Mouse (Mus musculus): ENCODE measurements at regions not wholly inside any gene's neighbourhood (a gene's known extent, or its start where the extent isn't known, plus 50 kb on each side); places are given as distances from the start of the nearest gene placed in this dataset.

DNA sequence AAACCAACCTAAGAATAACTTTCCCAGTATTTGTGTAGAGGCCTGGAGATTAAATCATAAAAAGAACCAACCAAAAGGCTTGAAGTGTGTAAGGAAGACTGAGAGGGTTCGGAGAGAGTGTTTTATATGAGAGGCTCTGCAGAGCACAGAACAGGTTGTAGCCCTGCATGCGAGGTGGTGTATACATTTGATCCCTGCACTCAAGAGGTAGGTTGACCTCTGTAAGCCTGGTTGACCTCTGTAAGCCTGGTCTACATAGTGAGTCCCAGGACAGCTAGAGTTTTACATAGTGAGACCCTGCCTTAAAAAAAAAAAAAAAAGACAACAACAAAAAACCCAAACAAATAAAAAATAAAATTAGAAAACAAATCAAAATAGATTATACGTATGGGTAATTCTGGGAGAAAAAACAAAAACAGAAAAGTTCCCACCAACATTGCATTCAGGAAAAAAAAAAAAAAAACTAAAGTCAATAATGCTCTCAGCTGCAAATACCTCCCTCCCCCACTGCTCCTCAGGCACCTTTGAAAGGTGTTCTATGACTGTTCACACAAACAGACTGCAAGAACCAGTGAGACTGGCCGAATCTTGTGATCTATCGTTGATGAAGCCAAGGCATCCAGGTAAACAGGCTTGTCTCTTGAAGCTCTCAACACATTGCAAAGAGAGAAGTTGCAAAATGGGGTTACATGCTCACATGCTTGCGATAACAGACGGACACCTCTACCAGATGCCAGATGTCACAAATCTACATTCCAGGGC, 57.3 kb upstream of the Med4 start:
- no peak for TF ChIP-seq CTCF (IDR thresholded peaks at IDR 0.05; ENCODE audit: low read depth)
- no peak for TF ChIP-seq EP300 (IDR thresholded peaks at IDR 0.05; ENCODE audit: low read depth)

All from heart, postnatal 0 days (tissue).